Mouse (Mus musculus): Measurements from ENCODE around the gene Sema3f. TPM values are rescaled to one million over a fixed set of nuclear protein-coding genes. Genes with fewer than 3 reads are reported as not detected.

Gene Sema3f
- total RNA-seq, 2 experiments from 2014 or later, result 17.7 to 18.0 TPM

GRCm38 (mm10) chr9:107641666-107642065 is 68.6 kb downstream of the Sema3f start:
- intact Hi-C loops (cut with DNase I), result loop anchor here (2.0 kb wide), 1 partner anchor 19 kb away; no protein-coding TSS in a partner anchor
- no peak for DNase-seq

DNA sequence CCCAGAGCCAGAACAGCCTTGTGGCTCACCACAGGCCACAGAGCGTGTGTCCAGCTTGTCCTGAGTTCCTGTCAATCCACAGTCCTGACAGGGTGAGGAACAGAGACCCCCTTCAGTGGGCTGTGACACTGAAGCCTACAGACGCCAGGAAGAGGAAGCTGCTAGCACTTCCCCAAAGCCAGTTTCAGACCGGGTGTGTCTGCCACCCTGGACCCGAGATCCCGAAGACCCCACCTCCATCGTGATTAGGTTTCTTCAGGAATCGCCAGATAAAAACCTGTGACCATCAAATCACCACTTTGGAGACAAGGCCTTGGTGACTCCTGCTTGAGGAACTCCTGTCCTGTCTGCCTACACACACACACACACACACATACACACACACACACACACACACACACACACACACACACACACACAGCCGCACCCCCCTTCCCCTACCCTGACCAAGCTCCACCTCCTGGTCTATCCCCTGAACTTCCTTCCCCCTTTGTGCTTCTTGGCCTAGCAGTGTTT is 70.0 kb downstream of the Sema3f start:
- DNase-seq, result no peak
- intact Hi-C loops (cut with DNase I), result no loop called here

- intact Hi-C loops (cut with DNase I), result no loop called here
- DNase-seq, result no peak
Observed at GRCm38 (mm10) chr9:107637070-107637469, 73.2 kb downstream of the Sema3f start.

DNA sequence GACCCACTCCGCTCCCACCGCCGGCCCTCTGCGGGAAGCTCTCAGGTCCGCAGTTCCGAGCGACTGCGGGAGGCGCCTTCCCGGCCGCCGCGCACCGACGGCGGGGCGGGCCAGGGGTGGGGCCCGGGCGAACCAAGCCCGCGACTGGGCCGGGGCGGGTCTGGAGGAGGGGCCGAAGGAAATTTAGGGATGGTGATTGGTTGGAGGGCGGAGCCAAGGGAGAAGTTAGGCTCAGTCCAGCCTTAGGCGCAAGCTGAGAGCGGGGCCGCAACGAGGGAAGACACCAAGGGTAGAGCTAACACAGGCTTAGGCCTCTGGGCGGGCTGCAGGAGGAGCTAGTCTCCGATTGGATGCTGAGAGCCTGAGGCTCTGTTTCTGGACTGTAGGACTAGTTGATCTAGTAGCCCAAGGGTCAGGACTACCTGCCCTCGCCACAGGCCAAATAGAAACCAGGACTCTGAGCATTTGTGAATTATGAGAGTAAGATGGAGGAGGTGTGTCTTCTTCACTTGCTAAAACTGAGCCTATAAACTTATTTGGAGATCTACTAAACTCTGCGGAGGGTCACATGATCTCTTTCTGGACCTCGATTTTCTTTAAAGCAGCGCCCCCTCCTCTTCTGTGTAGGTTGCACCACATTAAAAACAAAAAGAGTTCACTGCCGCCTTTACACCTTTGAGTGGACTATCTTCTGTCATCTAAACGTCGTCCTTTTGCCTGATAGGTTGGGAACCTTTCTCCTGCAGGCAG is 74.8 kb downstream of the Sema3f start, which contains the start of gene Gnai2:
TSS of gene Gnai2 (minus strand) at position 89 of the 750 bp plus-strand sequence.
- intact Hi-C loops (cut with DNase I), result no loop called here
- DNase-seq, result peak; percentile 96 to 97

- no peak for DNase-seq
- intact Hi-C loops (cut with DNase I), result no loop called here
Observed at GRCm38 (mm10) chr9:107634406-107635278, 75.6 kb downstream of the Sema3f start.

DNA sequence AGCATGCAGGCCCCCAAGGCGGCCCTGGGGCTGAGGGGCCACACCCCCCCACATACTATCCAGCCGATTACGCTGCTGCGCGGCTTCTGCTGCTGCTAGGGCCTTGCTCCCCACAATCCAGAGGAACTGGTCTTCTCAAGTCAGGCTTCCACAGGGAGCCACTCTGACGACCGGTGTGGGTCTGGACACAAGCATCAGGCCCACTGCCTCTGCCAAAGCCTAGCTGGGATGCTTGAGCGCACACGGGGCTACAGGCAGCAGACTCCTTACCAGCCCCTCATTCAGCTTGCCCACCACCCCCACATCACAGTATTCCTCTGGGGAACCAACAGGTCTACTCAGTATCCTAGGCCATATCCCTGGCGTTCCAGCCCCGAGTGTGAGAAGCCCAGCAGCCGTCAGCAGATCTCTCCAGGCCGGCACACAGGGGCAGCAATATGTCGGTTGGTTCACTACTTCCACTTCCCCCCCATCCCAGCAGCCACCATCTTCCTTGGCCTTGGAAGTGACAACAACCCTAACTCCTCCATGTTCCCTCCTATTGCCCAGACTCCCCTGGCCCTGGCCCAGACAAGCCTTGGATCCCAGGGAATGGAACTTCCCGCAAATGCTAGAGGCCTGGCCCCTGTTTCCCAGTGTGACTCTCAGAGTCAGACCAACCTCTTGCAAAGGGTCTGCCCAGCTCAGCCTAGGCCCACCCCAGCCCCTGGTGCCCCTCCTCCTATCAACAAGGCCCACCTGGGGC is 76.4 kb downstream of the Sema3f start:
- intact Hi-C loops (cut with DNase I), result no loop called here
- peak; percentile 42 to 59 for DNase-seq

DNA sequence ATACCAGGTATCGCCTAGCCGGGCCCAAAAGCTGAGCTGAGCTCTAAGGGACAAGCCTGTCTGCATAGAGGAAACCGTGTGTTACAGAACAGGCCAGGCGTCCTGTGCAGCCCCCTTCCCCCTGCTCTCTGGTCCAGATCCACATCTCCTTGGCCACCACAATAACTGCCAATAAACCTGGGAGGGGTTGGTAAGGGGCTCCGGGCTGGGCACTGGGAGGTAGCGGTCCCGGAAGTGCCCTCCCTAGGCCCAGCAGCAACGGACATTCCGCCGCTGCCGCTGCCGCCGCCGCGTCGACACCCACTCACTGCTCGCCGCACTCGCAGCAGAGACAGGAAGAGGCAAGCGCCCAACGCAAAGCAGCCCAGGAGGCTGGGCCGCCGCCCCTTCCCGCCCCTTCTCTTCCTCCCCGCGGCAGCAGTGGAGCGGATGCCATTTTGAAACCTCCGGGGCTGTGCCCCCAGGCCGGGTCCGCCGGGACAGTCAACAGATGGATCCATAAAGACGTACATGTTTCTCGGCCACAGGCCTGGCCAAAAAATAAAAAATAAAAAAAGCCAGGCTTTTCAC is 77.1 kb downstream of the Sema3f start:
- peak; percentile 86 to 87 for DNase-seq
- intact Hi-C loops (cut with DNase I), result no loop called here

- intact Hi-C loops (cut with DNase I), result no loop called here
- peak; percentile 65 to 72 for DNase-seq
Observed at GRCm38 (mm10) chr9:107632478-107632877, 77.8 kb downstream of the Sema3f start.

- no peak for DNase-seq
- intact Hi-C loops (cut with DNase I), result no loop called here
Observed at GRCm38 (mm10) chr9:107631861-107632260, 78.4 kb downstream of the Sema3f start.

Other genes starting within 250 kb of the Sema3f start
- 10 to 100 TPM; 23.1 to 23.7 TPM for gene Tmem115, start 176.5 kb downstream of the Sema3f start, total RNA-seq (2021)
- gene Cyb561d2, start 168.3 kb downstream of the Sema3f start, total RNA-seq (2021), result 1 to 10 TPM; 3.4 to 4.9 TPM
- gene Nprl2, start 168.2 kb downstream of the Sema3f start, total RNA-seq (2021), result 10 to 100 TPM; 13.6 to 17.1 TPM
- not detected for gene Zmynd10, start 163.2 kb downstream of the Sema3f start, total RNA-seq (2021)
- 10 to 100 TPM; 23.6 to 24.5 TPM for gene Rassf1, start 158.9 kb downstream of the Sema3f start, total RNA-seq (2021)
- 10 to 100 TPM; 27.5 to 27.9 TPM for gene Tusc2, start 147.2 kb downstream of the Sema3f start, total RNA-seq (2021)
- 10 to 100 TPM; 35.8 to 43.1 TPM for gene Hyal2, start 142.5 kb downstream of the Sema3f start, total RNA-seq (2021)
- 1 to 10 TPM; 3.9 to 5.2 TPM for gene Hyal1, start 133.5 kb downstream of the Sema3f start, total RNA-seq (2021)
- 10 to 100 TPM; 15.5 to 16.6 TPM for gene Naa80, start 131.6 kb downstream of the Sema3f start, total RNA-seq (2021)
- gene Hyal3, start 129.7 kb downstream of the Sema3f start, total RNA-seq (2021), result under 1 TPM; 0.31 to 0.49 TPM
- gene Ifrd2, start 122.8 kb downstream of the Sema3f start, total RNA-seq (2021), result 10 to 100 TPM; 36.7 to 47.1 TPM
- 10 to 100 TPM; 11.3 to 12.1 TPM for gene Sema3b, start 101.2 kb downstream of the Sema3f start, total RNA-seq (2021)
- gene Gnai2, start 75.1 kb downstream of the Sema3f start, total RNA-seq (2021), result 100 to 1,000 TPM; 318 to 327 TPM
- gene Slc38a3, start 40.9 kb downstream of the Sema3f start, total RNA-seq (2021), result 10 to 100 TPM; 48.6 to 53.3 TPM
- gene Gnat1, start 30.8 kb downstream of the Sema3f start, total RNA-seq (2021), result not detected
- 10 to 100 TPM; 74.1 to 76.9 TPM for gene Rbm5, start 60.5 kb upstream of the Sema3f start, total RNA-seq (2021)
- 10 to 100 TPM; 33.1 to 35.1 TPM for gene Rbm6, start 162.8 kb upstream of the Sema3f start, total RNA-seq (2021)
- gene Mon1a, start 177.7 kb upstream of the Sema3f start, total RNA-seq (2021), result 10 to 100 TPM; 10.1 to 10.8 TPM
- gene Mst1r, start 196.4 kb upstream of the Sema3f start, total RNA-seq (2021), result 1 to 10 TPM; 2.8 to 3.0 TPM
- not detected for gene Actl11, start 218.0 kb upstream of the Sema3f start, total RNA-seq (2021)
- under 1 TPM in 1 of 2 experiments, not detected in 1; 0.27 TPM for gene Camkv, start 225.2 kb upstream of the Sema3f start, total RNA-seq (2021)
- 1 to 10 TPM; 1.2 to 1.8 TPM for gene Traip, start 239.7 kb upstream of the Sema3f start, total RNA-seq (2021)